8 mouse cellular contexts compared by ENCODE assay signal in the genomic region with DNA sequence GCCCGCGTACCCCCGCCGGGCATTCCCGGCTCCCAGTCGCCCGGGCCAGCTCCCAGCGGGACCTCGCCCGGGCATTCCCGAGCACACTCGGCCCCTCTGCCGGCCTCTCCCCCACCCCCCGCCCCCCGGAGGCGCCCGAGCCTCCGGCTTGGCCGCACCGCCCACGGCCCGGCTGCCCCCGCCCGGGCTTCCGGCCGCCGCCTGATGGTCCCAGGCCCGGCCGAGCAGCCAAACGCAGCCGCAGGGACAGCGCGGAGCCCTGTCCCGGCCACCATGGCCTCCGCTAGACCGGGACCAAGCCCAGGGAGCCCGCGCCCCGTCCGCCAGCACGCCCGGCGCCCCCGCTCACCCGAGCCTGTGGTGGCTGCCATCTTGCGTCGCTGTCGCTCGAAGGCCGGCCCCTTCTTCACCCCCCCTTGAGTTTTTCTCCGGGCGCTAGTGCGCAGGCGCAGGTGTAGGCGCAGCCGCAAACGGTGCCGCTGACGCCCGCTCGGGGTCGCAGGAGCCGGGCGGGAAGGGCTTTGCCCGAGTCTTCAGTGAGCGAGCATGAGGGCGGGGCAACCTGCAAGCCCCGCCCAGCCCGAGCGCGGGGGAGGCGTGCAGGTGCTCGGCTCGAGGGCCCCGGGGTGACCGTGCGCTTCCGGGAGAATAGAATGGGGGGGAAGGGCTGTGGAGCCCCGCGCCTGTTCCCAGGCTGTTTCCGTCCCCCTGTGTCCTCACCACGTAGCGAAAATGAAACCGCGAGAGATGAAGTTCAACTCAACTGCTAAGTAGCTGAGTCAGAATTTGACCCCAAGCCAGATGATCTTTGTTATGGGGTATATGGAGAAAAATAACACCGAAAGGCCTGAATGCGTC. TPM values are rescaled to one million over a fixed set of nuclear protein-coding genes. Genes with fewer than 3 reads are reported as not detected.
DNase-seq lines count a peak whose midpoint lies in the region; ATAC-seq and TF ChIP-seq lines count a peak whose summit lies in the region.

Gene Ube2v1, minus strand, starts transcription at position 505 of the 858 bp plus-strand sequence.

- no peaks in the 10 kb centered on the region for H3K27me3 ChIP-seq in embryonic facial prominence, embryonic 14.5 days (replicated peaks; ENCODE audit: control insufficient read depth, insufficient read depth, low read length)
- no peaks in the 10 kb centered on the region for H3K27me3 ChIP-seq in limb, embryonic 14.5 days (ENCODE audit: control insufficient read depth, insufficient read depth, low read length)
- no peaks in the 10 kb centered on the region for H3K27me3 ChIP-seq in midbrain, postnatal 0 days (ENCODE audit: insufficient read depth, low read length)

- H3K9me3 ChIP-seq in embryonic facial prominence, embryonic 14.5 days (ENCODE audit: control insufficient read depth, low read length): no peaks in the 10 kb centered on the region
- H3K9me3 ChIP-seq in limb, embryonic 14.5 days (ENCODE audit: control insufficient read depth, low read length): no peaks in the 10 kb centered on the region
- H3K9me3 ChIP-seq in midbrain, postnatal 0 days (ENCODE audit: low read length): no peaks in the 10 kb centered on the region

- H3K4me1 ChIP-seq in embryonic facial prominence, embryonic 14.5 days (ENCODE audit: control insufficient read depth, insufficient read depth, low read length): peaks cover 24% of the 10 kb centered on the region
- H3K4me1 ChIP-seq in limb, embryonic 14.5 days (ENCODE audit: control insufficient read depth, insufficient read depth, low read length): peaks cover 19% of the 10 kb centered on the region
- H3K4me1 ChIP-seq in midbrain, postnatal 0 days (ENCODE audit: insufficient read depth, low read length): peaks cover 10% of the 10 kb centered on the region

- peak within 1 kb of the TSS; percentile 89 for H3K4me3 ChIP-seq in embryonic facial prominence, embryonic 14.5 days (ENCODE audit: low read depth, low read length)
- H3K4me3 ChIP-seq in limb, embryonic 14.5 days (replicated peaks; ENCODE audit: low read length): peak within 1 kb of the TSS; percentile 89
- peak within 1 kb of the TSS; percentile 92 for H3K4me3 ChIP-seq in midbrain, postnatal 0 days (ENCODE audit: low read depth, low read length)

- H3K36me3 ChIP-seq in embryonic facial prominence, embryonic 14.5 days (ENCODE audit: control insufficient read depth, insufficient read depth, low read length): peaks cover 5% of the 10 kb centered on the region
- H3K36me3 ChIP-seq in limb, embryonic 14.5 days (ENCODE audit: control insufficient read depth, insufficient read depth, low read length): peaks cover 4% of the 10 kb centered on the region
- 0 out of 2 replicates have a peak, but pooled peaks cover 3% of the 10 kb centered on the region for H3K36me3 ChIP-seq in midbrain, postnatal 0 days (ENCODE audit: insufficient read depth, low read length)

- peak within 1 kb of the TSS; percentile 85 for H3K4me2 ChIP-seq in embryonic facial prominence, embryonic 14.5 days (ENCODE audit: low read depth, low read length)
- peak within 1 kb of the TSS; percentile 88 for H3K4me2 ChIP-seq in limb, embryonic 14.5 days (replicated peaks; ENCODE audit: low read depth, low read length, severe bottlenecking)
- peak within 1 kb of the TSS; percentile 75 for H3K4me2 ChIP-seq in midbrain, postnatal 0 days (ENCODE audit: low read depth, low read length, poor library complexity, severe bottlenecking)

- peak; percentile 91 for ATAC-seq in embryonic facial prominence, embryonic 14.5 days (ENCODE audit: low read depth)
- ATAC-seq in limb, embryonic 14.5 days (ENCODE audit: low FRiP score, low read depth): peak; percentile 89
- ATAC-seq in midbrain, postnatal 0 days (ENCODE audit: low FRiP score): peak; percentile 86

- peak within 1 kb of the TSS; percentile 90 for H3K27ac ChIP-seq in embryonic facial prominence, embryonic 14.5 days (replicated peaks; ENCODE audit: low read depth, low read length)
- H3K27ac ChIP-seq in limb, embryonic 14.5 days (replicated peaks; ENCODE audit: low read depth, low read length): peak within 1 kb of the TSS; percentile 84
- peak within 1 kb of the TSS; percentile 84 for H3K27ac ChIP-seq in midbrain, postnatal 0 days (ENCODE audit: low read depth, low read length)

- 0 out of 2 replicates have a peak, but pooled peaks have one; percentile 31 for TF ChIP-seq POLR2A in limb, embryonic 14.5 days (IDR thresholded peaks at IDR 0.05; ENCODE audit: borderline replicate concordance, extremely low read depth, insufficient read depth, insufficient read length)

- peak; percentile 95 for DNase-seq in 3T3-L1 (ENCODE audit: low read depth, low spot score)
- peak; percentile 98 to 99 for DNase-seq in adrenal gland, postnatal 4 days (ENCODE audit: low spot score in 2 of 2)
- peak; percentile 98 for DNase-seq in embryonic facial prominence, embryonic 14.5 days (ENCODE audit: low spot score)
- DNase-seq in heart, adult 8-10 months (ENCODE audit: low spot score): peak; percentile 96
- DNase-seq in kidney, adult 9 months: peak; percentile 98
- DNase-seq in limb, embryonic 14.5 days (ENCODE audit: low spot score): peak; percentile 94
- DNase-seq in midbrain, postnatal 0 days (ENCODE audit: low spot score): peak; percentile 97
- peak; percentile 97 to 98 for DNase-seq in spleen, postnatal 14 days (ENCODE audit: low spot score in 2 of 2)

- peak within 1 kb of the TSS; percentile 93 for H3K9ac ChIP-seq in embryonic facial prominence, embryonic 14.5 days (ENCODE audit: low read depth, low read length)
- H3K9ac ChIP-seq in limb, embryonic 14.5 days (ENCODE audit: low read depth, low read length, severe bottlenecking): peak within 1 kb of the TSS; percentile 93
- peak within 1 kb of the TSS; percentile 93 for H3K9ac ChIP-seq in midbrain, postnatal 0 days (replicated peaks; ENCODE audit: low read length, poor library complexity, severe bottlenecking)

- TF ChIP-seq CTCF in midbrain, postnatal 0 days (IDR thresholded peaks at IDR 0.05): peak; percentile 58

- under 1% methylated on average over 38 of the region's 87 CpGs for WGBS in embryonic facial prominence, embryonic 14.5 days
- under 1% methylated on average over 64 of the region's 87 CpGs for WGBS in limb, embryonic 14.5 days
- WGBS in midbrain, postnatal 0 days: under 1% methylated on average over 59 of the region's 87 CpGs

RNA-seq across cellular contexts. Expression of gene Ube2v1, which starts in this region (rescaled TPM):
- 100 to 1,000 TPM; 194 to 200 TPM for total RNA-seq in adrenal gland, postnatal 4 days (2021)
- polyA plus RNA-seq in embryonic facial prominence, embryonic 14.5 days (2014; fragmentation: Nextera tagmentation; extraction: Ambion mirVana): 249 and 275 TPM in 2 replicates
- total RNA-seq in heart, adult 8-10 months (2022): 100 to 1,000 TPM; 120 to 152 (median 139) TPM
- polyA plus RNA-seq in limb, embryonic 14.5 days (2012; rRNA removed): 137 and 158 TPM in 2 replicates
- polyA plus RNA-seq in limb, embryonic 14.5 days (2014; fragmentation: Nextera tagmentation; extraction: Ambion mirVana): 269 and 270 TPM in 2 replicates
- total RNA-seq in midbrain, postnatal 0 days (2014; rRNA removed): 191 and 233 TPM in 2 replicates
- polyA plus RNA-seq in midbrain, postnatal 0 days (2015; fragmentation: Nextera tagmentation; extraction: Ambion mirVana): 402 and 414 TPM in 2 replicates

Comparison
In these comparisons a context has a peak if more than half of its experiments do, and no peak if none do; other contexts are left out.
1. Peak in every context shown above with its lines: DNase-seq, ATAC-seq, H3K4me3 ChIP-seq and H3K27ac ChIP-seq.